Comparison of ENCODE assay signal across 25 mouse cellular contexts in genomic region chr11:110839316-110839715, GRCm38 (mm10).
A peak's percentile ranks its signal among the peaks of the same experiment; 100 is the strongest.
DNase-seq lines count a peak whose midpoint lies in the region; ATAC-seq lines count a peak whose summit lies in the region.
"Had no signal": no experiment of that assay in that cellular context is flagged by ENCODE, and none has a peak within 500 bp of the region (broad histone marks: within the 10 kb centered on the region; RNA-seq: fewer than 3 reads in every experiment).

No protein-coding gene starts in this region.

- peak; percentile 4 for DNase-seq in gastrocnemius, postnatal 14 days
- DNase-seq in gastrocnemius, postnatal 36 days: no peak
- peak; percentile 19 for DNase-seq in left cerebral cortex, postnatal 4 days
- DNase-seq in left cerebral cortex, adult 11 months (ENCODE audit: low spot score): no peak
- no peak for DNase-seq in heart, embryonic 10.5 days (ENCODE audit: low spot score)
- no peak for DNase-seq in lung, postnatal 36 days
- DNase-seq: adrenal gland, postnatal 25 days; cerebellum, adult 9-11 months; heart, adult 11 months; heart, postnatal 10 days; lung, adult 18-20 months; lung, postnatal 10 days; midbrain, embryonic 14.5 days had no signal

- peak; percentile 80 to 89 for ATAC-seq in hematopoietic stem cell, adult 5-6 weeks (replicated peaks in 1 of 2; ENCODE audit: insufficient read depth in 1 of 2, low FRiP score in 2 of 2, low TSS enrichment in 1 of 2, low read depth in 1 of 2, poor library complexity in 2 of 2, severe bottlenecking in 2 of 2)
- ATAC-seq in megakaryocyte, adult 5-6 weeks (ENCODE audit: poor library complexity, severe bottlenecking): peak; percentile 39; the same call in 1 of the 2 replicates
- ATAC-seq: CD4-positive, CD25-positive, alpha-beta regulatory T cell, adult 4 months; forebrain, embryonic 13.5 days; hindbrain, postnatal 0 days; intestine, embryonic 16.5 days; liver, embryonic 12.5 days had no signal

- H3K27ac ChIP-seq in heart, embryonic 10.5 days: no peak overlapping the region
- H3K27ac ChIP-seq: embryonic facial prominence, embryonic 12.5 days; forebrain, embryonic 13.5 days; hindbrain, postnatal 0 days; layer of hippocampus, adult 2 months; liver, embryonic 12.5 days; stomach, postnatal 0 days had no signal

- no peak overlapping the region for H3K4me3 ChIP-seq in heart, embryonic 10.5 days
- H3K4me3 ChIP-seq: embryonic facial prominence, embryonic 12.5 days; forebrain, embryonic 13.5 days; heart, embryonic 12.5 days; layer of hippocampus, adult 2 months; liver, embryonic 12.5 days; megakaryocyte, embryonic 14.5 days had no signal

- H3K9me3 ChIP-seq in heart, embryonic 10.5 days: no peaks in the 10 kb centered on the region
- H3K9me3 ChIP-seq: embryonic facial prominence, embryonic 12.5 days; forebrain, embryonic 13.5 days; heart, embryonic 12.5 days; liver, embryonic 12.5 days had no signal

- H3K36me3 ChIP-seq in heart, embryonic 10.5 days: no peaks in the 10 kb centered on the region
- H3K36me3 ChIP-seq: embryonic facial prominence, embryonic 12.5 days; heart, embryonic 12.5 days; liver, embryonic 12.5 days had no signal

- no peaks in the 10 kb centered on the region for H3K27me3 ChIP-seq in heart, embryonic 10.5 days (ENCODE audit: insufficient read depth, poor library complexity, severe bottlenecking)
- H3K27me3 ChIP-seq: embryonic facial prominence, embryonic 12.5 days; forebrain, embryonic 13.5 days; heart, embryonic 12.5 days; liver, embryonic 12.5 days; megakaryocyte, embryonic 14.5 days had no signal

- no peaks in the 10 kb centered on the region for H3K4me1 ChIP-seq in heart, embryonic 10.5 days
- H3K4me1 ChIP-seq: forebrain, embryonic 13.5 days; heart, embryonic 12.5 days had no signal

- intact Hi-C loops in gastrocnemius, postnatal 14 days (cut with DNase I; ENCODE audit: low total_unique reads): no loop called here
- intact Hi-C loops in gastrocnemius, postnatal 36 days (cut with DNase I): no loop called here
- intact Hi-C loops in left cerebral cortex, postnatal 4 days (cut with DNase I): no loop called here

- WGBS in heart, embryonic 10.5 days: 88% methylated on average over 7 of the region's 7 CpGs

Comparison
In these comparisons a context has a peak if more than half of its experiments do, and no peak if none do; other contexts are left out.
1. DNase-seq: peak in gastrocnemius, postnatal 14 days (single experiment) and left cerebral cortex, postnatal 4 days (single experiment); none in gastrocnemius, postnatal 36 days (0 of 2), left cerebral cortex, adult 11 months (single experiment), heart, embryonic 10.5 days (single experiment) and lung, postnatal 36 days (single experiment).